Mouse (Mus musculus): ENCODE data around the gene Scai. TPM values are rescaled to one million over a fixed set of nuclear protein-coding genes. Genes with fewer than 3 reads are reported as not detected.

Gene Scai
- total and polyA plus RNA-seq, 3 experiments, result 2.0 to 10.2 (median 5.9) TPM

Other genes starting within 250 kb of the Scai start
- gene Wdr38, start 193.3 kb downstream of the Scai start, total RNA-seq (2021), result under 1 TPM; 0.43 to 0.52 TPM
- gene Wdr38, start 193.3 kb downstream of the Scai start, polyA plus RNA-seq (2012; rRNA removed), result 0.43 and 1.2 TPM in 2 replicates
- gene Arpc5l, start 185.4 kb downstream of the Scai start, total RNA-seq (2021), result 10 to 100 TPM; 66.7 to 78.4 TPM
- gene Arpc5l, start 185.4 kb downstream of the Scai start, polyA plus RNA-seq (2012; rRNA removed), result 56.4 and 66.7 TPM in 2 replicates
- gene Rpl35, start 185.1 kb downstream of the Scai start, total RNA-seq (2021), result 100 to 1,000 TPM; 510 to 597 TPM
- 58.5 and 60.0 TPM in 2 replicates for gene Rpl35, start 185.1 kb downstream of the Scai start, polyA plus RNA-seq (2012; rRNA removed)
- gene Golga1, start 125.2 kb downstream of the Scai start, total RNA-seq (2021), result 10 to 100 TPM; 26.5 to 26.9 TPM
- gene Golga1, start 125.2 kb downstream of the Scai start, polyA plus RNA-seq (2012; rRNA removed), result 4.0 and 7.3 TPM in 2 replicates
- 10 to 100 TPM; 81.1 to 83.3 TPM for gene Ppp6c, start 35.7 kb upstream of the Scai start, total RNA-seq (2021)
- gene Ppp6c, start 35.7 kb upstream of the Scai start, polyA plus RNA-seq (2012; rRNA removed), result 5.6 and 6.9 TPM in 2 replicates

Measured in adrenal gland, adult 2 months (tissue).